Mouse (Mus musculus) small intestine, adult 2 months (tissue): ENCODE measurements around the gene Btg1.

Experiments used
- CTCF ChIP-seq: fragments of 200-500 bp; IDR thresholded peaks from 2 replicates; pipeline ENCODE4 v1.5.1; 2012; ENCODE audit warnings: low read depth, mild to moderate bottlenecking, control low read depth, inconsistent platforms, low read length, moderate library complexity, mixed read lengths; ENCODE audit not compliant: insufficient replicate concordance, insufficient read length; ENCODE audit errors: extremely low read depth
- POLR2A ChIP-seq: fragments of 200-500 bp; IDR thresholded peaks from 2 replicates; pipeline ENCODE4 v1.6.1; 2012; ENCODE audit warnings: low read depth, mild to moderate bottlenecking, control low read depth, inconsistent platforms, low read length, moderate library complexity

GRCm38 (mm10) chr10:96589781-96590180, 27.0 kb upstream of the Btg1 start:
- TF ChIP-seq POLR2A (no peak), CTCF (no peak)
